ENCODE assay signal across 24 mouse cellular contexts in genomic region chr9:63215031-63215430, GRCm38 (mm10).
DNase-seq lines count a peak whose midpoint lies in the region; ATAC-seq and TF ChIP-seq lines count a peak whose summit lies in the region.
"Had no signal": no experiment of that assay in that cellular context is flagged by ENCODE, and none has a peak within 500 bp of the region (broad histone marks: within the 10 kb centered on the region; RNA-seq: fewer than 3 reads in every experiment).

No protein-coding gene starts in this region.

- peaks cover 1% of the 10 kb centered on the region; the same call in 1 of the 2 replicates for H3K4me1 ChIP-seq in liver, adult 2 months (ENCODE audit: control insufficient read depth, insufficient read depth, low read length)
- H3K4me1 ChIP-seq in liver, embryonic 12.5 days = no peaks in the 10 kb centered on the region
- H3K4me1 ChIP-seq: embryonic facial prominence, embryonic 12.5 days had no signal

- no peak for ATAC-seq in liver, embryonic 12.5 days
- ATAC-seq: activated CD4-positive, CD25-positive, alpha-beta regulatory T cell, adult 4 months; CD4-positive, CD25-positive, alpha-beta regulatory T cell, adult 4 months; forebrain, embryonic 13.5 days; forebrain, embryonic 15.5 days; forebrain, postnatal 0 days; Patski had no signal

- H3K27ac ChIP-seq in liver, adult 2 months (replicated peaks; ENCODE audit: insufficient read depth, low read depth, low read length) = no peak overlapping the region
- no peak overlapping the region for H3K27ac ChIP-seq in liver, embryonic 12.5 days
- H3K27ac ChIP-seq: embryonic facial prominence, embryonic 10.5 days; embryonic facial prominence, embryonic 12.5 days; forebrain, embryonic 13.5 days; forebrain, embryonic 15.5 days had no signal

- no peaks in the 10 kb centered on the region; the same call in 1 of the 2 replicates for H3K36me3 ChIP-seq in liver, adult 2 months (ENCODE audit: control insufficient read depth, insufficient read depth, low read length)
- H3K36me3 ChIP-seq in liver, embryonic 12.5 days = peaks cover 4% of the 10 kb centered on the region
- H3K36me3 ChIP-seq: forebrain, embryonic 15.5 days had no signal

- H3K9ac ChIP-seq in liver, adult 2 months (ENCODE audit: low read depth, low read length) = no peak overlapping the region
- no peak overlapping the region for H3K9ac ChIP-seq in liver, embryonic 12.5 days
- H3K9ac ChIP-seq: embryonic facial prominence, embryonic 12.5 days; forebrain, embryonic 13.5 days; forebrain, embryonic 15.5 days; forebrain, postnatal 0 days had no signal

- no peak for TF ChIP-seq POLR2A in liver, adult 2 months (IDR thresholded peaks at IDR 0.05; ENCODE audit: extremely low read depth, insufficient read depth, low read length)

- H3K4me2 ChIP-seq in liver, embryonic 12.5 days = no peak overlapping the region
- H3K4me2 ChIP-seq: embryonic facial prominence, embryonic 12.5 days; forebrain, embryonic 13.5 days; forebrain, embryonic 15.5 days had no signal

- 72% methylated on average over 2 of the region's 2 CpGs for WGBS in liver, adult 2 months
- 82% methylated on average over 2 of the region's 2 CpGs for WGBS in liver, embryonic 12.5 days (ENCODE audit: insufficient replicate concordance)

- no peaks in the 10 kb centered on the region for H3K27me3 ChIP-seq in liver, adult 2 months (ENCODE audit: control insufficient read depth, insufficient read depth, low read length)
- no peaks in the 10 kb centered on the region for H3K27me3 ChIP-seq in liver, embryonic 12.5 days (replicated peaks)
- H3K27me3 ChIP-seq: CH12.LX; embryonic facial prominence, embryonic 12.5 days; forebrain, embryonic 13.5 days; forebrain, embryonic 15.5 days; Patski had no signal

- H3K9me3 ChIP-seq in liver, embryonic 12.5 days (replicated peaks) = no peaks in the 10 kb centered on the region
- H3K9me3 ChIP-seq: embryonic facial prominence, embryonic 10.5 days; embryonic facial prominence, embryonic 12.5 days; forebrain, embryonic 13.5 days; forebrain, embryonic 15.5 days; G1E had no signal

- H3K79me2 ChIP-seq in liver, adult 2 months (ENCODE audit: control insufficient read depth, insufficient read depth, low read length) = no peaks in the 10 kb centered on the region

- no peak overlapping the region for H3K4me3 ChIP-seq in liver, adult 2 months (ENCODE audit: insufficient read depth, low read depth, low read length)
- no peak overlapping the region for H3K4me3 ChIP-seq in liver, embryonic 12.5 days
- H3K4me3 ChIP-seq: embryonic facial prominence, embryonic 10.5 days; embryonic facial prominence, embryonic 12.5 days; forebrain, embryonic 13.5 days; forebrain, embryonic 15.5 days had no signal

- no peak for TF ChIP-seq CTCF in liver, adult 2 months (IDR thresholded peaks at IDR 0.05; ENCODE audit: low read depth, low read length)

- intact Hi-C loops in heart, postnatal 10 days (cut with DNase I) = no loop called here

- peak; percentile 14 to 70 for DNase-seq in adrenal gland, adult (ENCODE audit: inconsistent age in 2 of 2, low spot score in 1 of 2)
- DNase-seq in adrenal gland, adult 18-20 months (ENCODE audit: low spot score in 2 of 2) = no peak
- DNase-seq in adrenal gland, adult 8-10 months = peak; percentile 43
- DNase-seq in adrenal gland, postnatal 25 days = no peak
- peak; percentile 74 for DNase-seq in heart, adult 11 months
- no peak for DNase-seq in heart, postnatal 10 days
- peak; percentile 63 for DNase-seq in liver, adult 2 months (ENCODE audit: extremely low read depth, low read depth, low spot score)
- DNase-seq: B cell, adult 2 months; cerebellum, adult 11-12 months; cerebellum, adult 2 months; cerebellum, adult 9-10 months; cerebellum, postnatal 10 days; cerebellum, postnatal 25 days; forebrain, postnatal 0 days had no signal

Comparison
In these comparisons a context has a peak if more than half of its experiments do, and no peak if none do; other contexts are left out.
1. DNase-seq: peak in adrenal gland, adult (2 of 2), adrenal gland, adult 8-10 months (single experiment), heart, adult 11 months (single experiment) and liver, adult 2 months (single experiment); none in adrenal gland, adult 18-20 months (0 of 2), adrenal gland, postnatal 25 days (single experiment) and heart, postnatal 10 days (0 of 2).